Mouse (Mus musculus) embryonic facial prominence, embryonic 11.5 days (tissue): ENCODE data around the gene Prickle1. TPM values are rescaled to one million over a fixed set of nuclear protein-coding genes. Genes with fewer than 3 reads are reported as not detected.
A peak's percentile ranks its signal among the peaks of the same experiment; 100 is the strongest.

Experiments
- ATAC-seq: fragments of 200-750 bp; cut with Nextera tagmentation; replicated peaks from 2 replicates; pipeline ENCODE4 v1.8.0; 2017; ENCODE audit warnings: low read depth; ENCODE audit not compliant: insufficient number of reproducible peaks, low FRiP score, low TSS enrichment
- DNase-seq: peaks from one replicate; pipeline ENCODE4 v3.0.0-alpha.2; 2015; ENCODE audit warnings: low spot score
- H3K27ac ChIP-seq: fragments of 300-500 bp; sonication (generic); replicated peaks from 2 replicates; pipeline ENCODE4 v1.5.1; 2014; ENCODE audit warnings: mild to moderate bottlenecking, low read depth, low read length, control low read depth
- H3K27me3 ChIP-seq: fragments of 300-500 bp; sonication (generic); 2 replicates; pipeline ENCODE4 v1.6.1; 2014; ENCODE audit warnings: mild to moderate bottlenecking, low read length, moderate library complexity, mixed read lengths; ENCODE audit not compliant: control insufficient read depth, insufficient read depth
- H3K36me3 ChIP-seq: fragments of 300-500 bp; sonication (generic); replicated peaks from 2 replicates; pipeline ENCODE4 v1.6.1; 2014; ENCODE audit warnings: low read depth, mild to moderate bottlenecking, low read length, moderate library complexity, mixed read lengths; ENCODE audit not compliant: control insufficient read depth, insufficient read depth
- H3K4me1 ChIP-seq: fragments of 300-500 bp; sonication (generic); 2 replicates; pipeline ENCODE4 v1.6.1; 2014; ENCODE audit warnings: low read length, mixed read lengths; ENCODE audit not compliant: control insufficient read depth, insufficient read depth
- H3K4me2 ChIP-seq: fragments of 300-500 bp; sonication (generic); 2 replicates; pipeline ENCODE4 v1.6.1; 2014; ENCODE audit warnings: low read depth, mild to moderate bottlenecking, control low read depth, low read length, moderate library complexity
- H3K4me3 ChIP-seq: fragments of 300-500 bp; sonication (generic); 2 replicates; pipeline ENCODE4 v1.5.1; 2014; ENCODE audit warnings: low read depth, low read length, control low read depth
- H3K9ac ChIP-seq: fragments of 300-500 bp; sonication (generic); replicated peaks from 2 replicates; pipeline ENCODE4 v1.6.1; 2014; ENCODE audit warnings: mild to moderate bottlenecking, control low read depth, low read length
- H3K9me3 ChIP-seq: fragments of 300-500 bp; sonication (generic); replicated peaks from 2 replicates; pipeline ENCODE4 v1.6.1; 2016; ENCODE audit warnings: mild to moderate bottlenecking, low read length, inconsistent platforms, mixed read lengths; ENCODE audit not compliant: control insufficient read depth
- WGBS: fragments of 180-500 bp; shearing (Covaris S2); extraction: QIAGEN DNeasy Blood & Tissue Kit; methylation state at CpG from one replicate; pipeline ENCODE4 v1.1.7; 2014; 5-methylcytosine and 5-hydroxymethylcytosine counted together
- polyA plus RNA-seq: library from polyadenylated mRNA; unstranded; fragments of >200 nt; fragmentation: Nextera tagmentation; extraction: Ambion mirVana; gene quantifications from 2 replicates; pipeline ENCODE4 v1.2.1, GENCODE M21; 2014

Prickle1 gene
- polyA plus RNA-seq, 1 experiment from 2014 or later, result 37.6 TPM

DNA sequence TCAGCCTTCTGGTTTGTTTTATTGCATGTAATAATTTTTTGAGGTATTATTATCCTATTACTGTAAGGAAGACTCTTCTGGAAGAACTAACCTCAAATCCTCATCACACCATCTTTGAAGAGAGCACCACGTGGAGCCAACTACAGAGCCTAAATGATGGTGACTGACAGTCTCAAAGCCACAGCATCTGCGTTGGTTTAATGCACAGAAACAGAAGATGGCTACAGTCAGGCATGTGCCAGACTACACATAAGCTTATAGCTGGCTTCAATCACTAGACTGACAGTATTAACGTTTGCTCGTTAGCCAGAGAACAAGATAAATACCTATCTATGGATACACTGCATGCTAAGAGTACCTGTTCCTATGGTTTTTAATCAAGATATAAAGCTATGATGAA, 59.5 kb downstream of the Prickle1 start:
- no peak overlapping the region for H3K9ac ChIP-seq
- no peak overlapping the region for H3K27ac ChIP-seq
- H3K4me1 ChIP-seq, result no peaks in the 10 kb centered on the region
- no peaks in the 10 kb centered on the region for H3K27me3 ChIP-seq
- ATAC-seq, result no peak
- H3K36me3 ChIP-seq, result no peaks in the 10 kb centered on the region
- H3K4me2 ChIP-seq, result no peak overlapping the region
- 67% methylated on average over 4 of the region's 4 CpGs for WGBS
- no peaks in the 10 kb centered on the region for H3K9me3 ChIP-seq
- H3K4me3 ChIP-seq, result no peak overlapping the region
- no peak for DNase-seq

DNA sequence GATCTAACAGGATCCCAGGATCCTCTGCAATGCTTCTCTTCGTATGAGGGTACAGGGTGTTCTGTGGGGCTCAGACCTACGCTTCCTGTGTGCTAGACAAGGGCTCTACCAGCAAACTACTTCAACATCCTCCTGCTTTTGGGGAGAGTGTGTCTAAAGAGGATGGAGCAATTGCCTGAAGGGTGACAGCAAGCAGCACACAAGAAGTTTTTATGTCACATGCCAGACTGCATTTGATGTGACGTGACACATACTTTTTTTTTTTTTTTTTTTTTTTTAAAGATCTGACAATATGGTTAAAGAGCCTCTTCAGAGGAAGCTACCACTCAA, 65.0 kb downstream of the Prickle1 start:
- Histone ChIP-seq H3K9ac (no peak overlapping the region), H3K27ac (no peak overlapping the region), H3K27me3 (no peaks in the 10 kb centered on the region), H3K4me2 (no peak overlapping the region), H3K9me3 (no peaks in the 10 kb centered on the region), H3K36me3 (no peaks in the 10 kb centered on the region), H3K4me1 (no peaks in the 10 kb centered on the region; the same call in 1 of the 2 replicates), H3K4me3 (no peak overlapping the region)
- 72% methylated on average over 3 of the region's 3 CpGs for WGBS
- DNase-seq (no peak), ATAC-seq (no peak)

DNA sequence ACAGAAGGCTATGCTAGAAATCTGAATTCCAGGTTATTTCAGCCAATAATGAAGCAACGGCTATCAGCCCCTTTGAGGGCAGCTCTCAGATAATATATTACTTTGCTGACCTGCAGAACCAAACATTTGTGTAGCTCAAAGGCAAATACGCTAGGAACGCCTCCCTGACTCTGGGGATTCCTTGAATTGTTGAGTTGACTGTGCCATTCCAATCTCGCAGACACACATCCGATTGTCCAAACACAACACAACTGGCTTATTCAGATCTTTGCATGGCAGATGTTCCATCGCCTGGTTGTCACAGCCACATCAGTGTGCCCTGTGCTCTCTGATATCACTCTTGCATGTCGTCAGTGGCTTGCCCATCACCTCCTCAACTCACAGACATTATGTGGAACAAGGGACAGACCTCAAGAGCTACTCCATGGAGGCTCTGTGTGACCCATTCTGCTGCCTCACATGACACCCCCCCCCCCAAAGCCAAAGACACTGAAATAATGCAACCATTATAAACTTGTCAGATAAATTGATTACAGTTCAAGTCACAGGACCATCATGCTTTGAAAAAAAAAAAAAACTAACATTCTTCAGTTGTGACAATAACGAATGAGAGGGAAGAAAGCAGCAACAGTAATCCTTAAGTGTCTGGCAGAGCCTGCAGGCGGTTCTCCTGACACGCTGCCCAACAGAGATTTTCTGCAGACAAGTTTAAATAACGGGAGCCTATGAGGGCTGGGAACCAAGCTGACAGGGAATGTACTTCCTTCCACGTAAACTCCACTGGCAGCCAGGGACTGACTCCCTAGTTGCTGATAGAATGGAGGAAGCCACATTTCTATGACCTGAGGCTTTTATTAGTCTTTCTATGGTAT, 65.6 kb downstream of the Prickle1 start:
- no peaks in the 10 kb centered on the region for H3K27me3 ChIP-seq
- no peaks in the 10 kb centered on the region for H3K36me3 ChIP-seq
- DNase-seq (no peak), ATAC-seq (no peak)
- no peak overlapping the region for H3K27ac ChIP-seq
- H3K9ac ChIP-seq, result no peak overlapping the region
- WGBS, result 53% methylated on average over 12 of the region's 12 CpGs
- no peaks in the 10 kb centered on the region; the same call in 1 of the 2 replicates for H3K4me1 ChIP-seq
- H3K9me3 ChIP-seq, result no peaks in the 10 kb centered on the region
- no peak overlapping the region for H3K4me3 ChIP-seq
- no peak overlapping the region for H3K4me2 ChIP-seq

DNA sequence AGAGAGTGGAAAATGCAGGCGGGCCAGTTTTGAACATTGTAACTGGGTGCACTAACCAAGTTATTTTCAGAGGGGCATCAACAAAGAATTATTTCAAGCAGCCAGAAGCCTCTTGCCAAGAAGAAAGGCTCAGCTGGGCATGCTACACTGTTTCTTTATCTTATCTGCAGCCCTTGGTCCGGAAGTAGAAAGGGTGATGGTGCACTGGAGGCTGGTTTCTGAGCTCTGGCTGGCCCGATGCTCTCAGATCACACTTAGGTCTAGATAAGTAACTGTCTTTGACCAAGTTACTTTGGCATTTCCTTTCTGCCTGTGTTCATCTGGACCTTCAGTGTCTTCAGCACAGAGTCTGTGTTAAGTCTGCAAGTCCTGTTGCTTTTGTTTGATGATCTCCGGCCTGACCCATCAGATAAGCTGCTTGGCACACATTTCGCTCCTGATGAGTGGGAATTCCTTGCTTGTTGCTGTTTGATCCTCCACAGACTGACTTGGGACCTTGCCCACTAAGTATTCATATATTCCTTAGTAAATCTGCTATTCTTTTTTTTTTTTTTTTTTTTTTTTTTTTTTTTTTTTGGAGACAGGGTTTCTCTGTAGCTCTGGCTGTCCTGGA, 70.3 kb downstream of the Prickle1 start:
- H3K4me3 ChIP-seq, result no peak overlapping the region
- no peaks in the 10 kb centered on the region for H3K4me1 ChIP-seq
- ATAC-seq (no peak), DNase-seq (no peak)
- no peaks in the 10 kb centered on the region for H3K9me3 ChIP-seq
- no peak overlapping the region for H3K27ac ChIP-seq
- H3K27me3 ChIP-seq, result no peaks in the 10 kb centered on the region
- WGBS, result 88% methylated on average over 5 of the region's 5 CpGs
- H3K4me2 ChIP-seq, result no peak overlapping the region
- H3K36me3 ChIP-seq, result no peaks in the 10 kb centered on the region
- no peak overlapping the region for H3K9ac ChIP-seq

DNA sequence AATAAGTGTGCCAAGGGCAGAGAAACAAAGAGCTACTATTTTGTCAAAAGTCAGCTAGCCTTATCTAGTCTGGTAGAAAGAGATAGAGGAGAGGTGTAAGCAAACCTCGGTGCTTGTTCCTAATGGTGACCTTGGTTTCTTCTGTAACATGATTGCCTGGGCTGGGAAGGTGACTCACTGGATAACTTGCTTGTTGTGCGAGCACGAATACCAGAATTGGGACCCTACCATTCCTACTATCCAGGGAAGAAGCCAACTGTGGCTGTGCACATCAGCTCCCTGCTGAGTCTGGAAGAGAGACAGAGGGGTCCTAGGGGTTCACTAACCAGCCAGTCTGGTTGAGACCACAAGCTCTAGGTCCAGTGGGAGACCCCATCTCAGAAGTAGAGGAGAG, 73.9 kb downstream of the Prickle1 start:
- DNase-seq (no peak), ATAC-seq (no peak)
- Histone ChIP-seq H3K9me3 (no peaks in the 10 kb centered on the region), H3K27me3 (no peaks in the 10 kb centered on the region), H3K27ac (no peak overlapping the region), H3K9ac (no peak overlapping the region), H3K4me2 (no peak overlapping the region), H3K4me1 (no peaks in the 10 kb centered on the region), H3K4me3 (no peak overlapping the region), H3K36me3 (no peaks in the 10 kb centered on the region)
- 42% methylated on average over 3 of the region's 3 CpGs for WGBS

DNA sequence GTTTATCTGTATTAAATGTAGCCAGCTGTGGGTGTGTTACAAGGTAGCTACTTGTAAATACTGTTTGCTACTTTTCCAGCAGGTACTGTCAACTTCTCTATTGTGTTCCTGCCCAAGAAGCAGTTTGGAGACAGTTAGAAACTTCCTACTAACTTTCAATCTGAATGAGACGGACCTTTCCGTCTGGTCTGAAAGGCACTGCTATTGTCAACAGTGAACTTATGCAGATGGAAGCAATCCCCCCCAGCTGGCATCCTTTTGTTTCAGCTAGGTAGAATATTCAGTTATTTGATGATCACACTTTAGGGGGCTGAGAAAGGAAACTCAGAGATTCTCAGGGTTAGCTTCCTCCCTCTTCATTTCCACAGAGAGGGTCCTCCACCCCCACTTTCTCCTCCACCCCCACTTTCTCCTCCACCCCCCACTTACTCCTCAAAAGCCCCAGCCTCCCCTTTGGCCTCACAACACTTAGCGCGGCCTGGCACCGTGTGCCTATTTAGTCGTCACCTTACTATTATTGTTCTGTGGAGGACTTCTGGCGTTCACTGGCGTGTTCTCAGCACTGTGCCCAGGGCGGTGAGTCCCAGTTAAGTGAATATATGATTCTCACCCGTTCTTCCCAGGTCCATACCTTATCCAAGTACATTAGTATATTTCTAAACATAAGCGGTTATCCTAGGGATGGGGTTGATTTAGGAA, 74.5 kb downstream of the Prickle1 start:
- Histone ChIP-seq H3K4me2 (no peak overlapping the region), H3K27me3 (no peaks in the 10 kb centered on the region), H3K36me3 (no peaks in the 10 kb centered on the region), H3K4me3 (no peak overlapping the region), H3K9ac (no peak overlapping the region), H3K9me3 (no peaks in the 10 kb centered on the region), H3K27ac (no peak overlapping the region), H3K4me1 (no peaks in the 10 kb centered on the region)
- ATAC-seq (no peak), DNase-seq (no peak)
- 32% methylated on average over 11 of the region's 11 CpGs for WGBS

DNA sequence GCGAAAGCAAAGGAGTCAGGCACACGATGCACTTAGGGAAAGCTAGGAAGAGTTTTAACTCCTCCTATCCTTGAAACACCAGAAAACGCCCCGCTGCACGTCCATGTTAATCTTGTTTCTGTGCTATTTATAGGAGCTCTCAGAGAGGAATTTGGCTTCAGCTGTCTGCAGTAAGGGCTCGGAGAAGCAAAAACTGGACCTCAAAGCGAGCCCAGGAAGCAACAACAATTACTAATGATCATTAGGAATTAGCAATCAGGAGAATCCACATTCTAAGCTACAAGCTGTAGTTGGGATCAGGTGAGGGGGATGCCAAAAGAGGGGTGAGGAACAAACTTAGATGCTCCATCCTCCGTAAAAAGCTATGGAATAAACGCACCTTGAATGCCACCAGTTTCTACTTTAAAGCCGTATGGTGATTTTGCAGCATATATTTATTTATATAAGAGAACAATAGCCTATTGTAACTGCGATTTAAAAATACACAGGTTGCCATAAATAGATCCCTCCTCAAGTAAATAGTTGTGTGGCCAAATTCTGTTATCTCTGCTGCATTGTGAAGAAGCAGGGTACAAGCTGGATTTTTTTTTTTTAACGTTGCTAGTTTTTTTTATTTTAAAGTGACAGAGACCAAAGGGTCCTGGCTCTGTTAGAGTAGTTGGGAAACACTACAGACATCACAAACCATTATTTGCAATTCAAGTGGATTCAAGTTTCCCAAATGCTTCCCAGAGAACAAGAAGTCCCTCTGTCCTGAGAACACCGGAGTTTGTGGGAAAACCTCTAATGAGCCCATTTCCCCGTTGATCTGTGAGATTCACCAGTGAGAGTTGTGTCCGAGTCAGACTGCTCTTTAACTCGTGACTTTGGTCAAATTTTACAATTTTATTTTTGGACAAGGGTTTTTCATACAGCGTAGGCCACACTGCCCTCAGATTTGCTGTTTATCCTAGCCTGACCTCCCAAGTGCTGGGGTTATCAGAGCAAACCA, 75.6 kb downstream of the Prickle1 start:
- H3K4me1 ChIP-seq, result no peaks in the 10 kb centered on the region
- peak overlapping the region; percentile 72 for H3K9ac ChIP-seq
- H3K36me3 ChIP-seq, result no peaks in the 10 kb centered on the region
- H3K9me3 ChIP-seq, result no peaks in the 10 kb centered on the region
- no peaks in the 10 kb centered on the region for H3K27me3 ChIP-seq
- H3K4me2 ChIP-seq, result peak overlapping the region; percentile 98
- ATAC-seq (no peak), DNase-seq (peak; percentile 62)
- 4% methylated on average over 17 of the region's 17 CpGs for WGBS
- no peak overlapping the region for H3K27ac ChIP-seq
- peak overlapping the region; percentile 71 for H3K4me3 ChIP-seq
